Mouse (Mus musculus) CH12.LX (cell line): ENCODE measurements around the gene Pik3ip1. TPM values are rescaled to one million over a fixed set of nuclear protein-coding genes. Genes with fewer than 3 reads are reported as not detected.

Experiments used
- DNase-seq: peaks from one replicate; pipeline ENCODE4 v3.0.0-alpha.2; 2013; ENCODE audit errors: extremely low read depth
- H3K27ac ChIP-seq: 2 replicates; pipeline ENCODE4 v1.5.1; 2012; ENCODE audit warnings: low read depth, mild to moderate bottlenecking, control low read depth, moderate library complexity; ENCODE audit not compliant: insufficient read depth
- H3K27me3 ChIP-seq: replicated peaks from 2 replicates; pipeline ENCODE3; 2012; ENCODE audit warnings: inconsistent platforms
- H3K36me3 ChIP-seq, 2 experiments: replicated peaks in 1 of 2; 2 replicates each; pipeline versions ENCODE3 to v1.6.1; 2012; ENCODE audit warnings: inconsistent platforms in 1 of 2, low read length in 1 of 2, mild to moderate bottlenecking in 1 of 2, mixed read lengths in 1 of 2, moderate library complexity in 1 of 2; ENCODE audit not compliant: control insufficient read depth in 1 of 2, insufficient read depth in 1 of 2
- H3K4me1 ChIP-seq, 2 experiments: 2 replicates each; pipeline ENCODE4 v1.6.1; 2012; ENCODE audit warnings: inconsistent platforms in 1 of 2, moderate library complexity in 1 of 2; ENCODE audit not compliant: insufficient read depth in 2 of 2, control insufficient read depth in 1 of 2
- H3K4me2 ChIP-seq: 2 replicates; pipeline ENCODE4 v1.6.1; 2012; ENCODE audit warnings: low read depth, mild to moderate bottlenecking, control low read depth; ENCODE audit not compliant: poor library complexity, insufficient read depth, severe bottlenecking
- H3K4me3 ChIP-seq, 3 experiments: fragments of 150-350 bp in 1 of 3; sonication (generic) in 1 of 3; replicated peaks in 1 of 3; 2 replicates each; pipeline versions ENCODE3 to v1.5.1; 2011 to 2012; ENCODE audit warnings: low read depth in 2 of 3, low read length in 2 of 3, mild to moderate bottlenecking in 2 of 3, moderate library complexity in 2 of 3, control low read depth in 1 of 3, improper control_type of control experiment in 1 of 3, inconsistent platforms in 1 of 3, mixed read lengths in 1 of 3; ENCODE audit not compliant: poor library complexity in 1 of 3
- H3K79me2 ChIP-seq: replicated peaks from 2 replicates; pipeline ENCODE4 v1.6.1; 2012; ENCODE audit warnings: mild to moderate bottlenecking, moderate library complexity; ENCODE audit not compliant: control insufficient read depth, poor library complexity, insufficient read depth, severe bottlenecking; ENCODE audit errors: extremely low read depth
- H3K9ac ChIP-seq: 2 replicates; pipeline ENCODE4 v1.6.1; 2012; ENCODE audit warnings: low read depth, mild to moderate bottlenecking, control low read depth, moderate library complexity; ENCODE audit not compliant: insufficient read depth
- H3K9me3 ChIP-seq: replicated peaks from 2 replicates; pipeline ENCODE3; 2012; ENCODE audit warnings: low read length, inconsistent platforms, mixed read lengths
- CHD1 ChIP-seq: IDR thresholded peaks from 2 replicates; pipeline ENCODE4 v1.6.1; 2012; ENCODE audit warnings: low read depth, low read length, improper control_type of control experiment, inconsistent platforms
- E2F4 ChIP-seq: IDR thresholded peaks from 2 replicates; pipeline ENCODE4 v1.6.1; 2011; ENCODE audit warnings: low read depth, low read length, improper control_type of control experiment; ENCODE audit not compliant: insufficient replicate concordance
- GABPA ChIP-seq: IDR thresholded peaks from 2 replicates; pipeline ENCODE4 v1.6.1; 2012; ENCODE audit warnings: low read depth, low read length, improper control_type of control experiment, inconsistent platforms; ENCODE audit not compliant: insufficient replicate concordance
- HCFC1 ChIP-seq: IDR thresholded peaks from 2 replicates; pipeline ENCODE4 v1.6.1; 2012; ENCODE audit warnings: low read depth, mild to moderate bottlenecking, inconsistent platforms, low read length, improper control_type of control experiment
- IRF4 ChIP-seq: IDR thresholded peaks from 2 replicates; pipeline ENCODE4 v1.6.1; 2014; ENCODE audit warnings: low read depth, mild to moderate bottlenecking, inconsistent platforms, low read length, improper control_type of control experiment
- JUN ChIP-seq: IDR thresholded peaks from 2 replicates; pipeline ENCODE4 v1.6.1; 2011; ENCODE audit warnings: low read depth, mild to moderate bottlenecking, low read length, improper control_type of control experiment, moderate library complexity; ENCODE audit not compliant: insufficient read depth
- MAFK ChIP-seq: IDR thresholded peaks from 2 replicates; pipeline ENCODE4 v1.6.1; 2011; ENCODE audit warnings: low read length, improper control_type of control experiment; ENCODE audit not compliant: insufficient replicate concordance
- MAX ChIP-seq: IDR thresholded peaks from 2 replicates; pipeline ENCODE4 v1.6.1; 2011; ENCODE audit warnings: low read length, improper control_type of control experiment
- MEF2A ChIP-seq: IDR thresholded peaks from 2 replicates; pipeline ENCODE4 v1.6.1; 2014; ENCODE audit warnings: low read depth, mild to moderate bottlenecking, inconsistent platforms, low read length, improper control_type of control experiment, borderline replicate concordance
- MXI1 ChIP-seq: IDR thresholded peaks from 2 replicates; pipeline ENCODE4 v1.6.1; 2011; ENCODE audit warnings: mild to moderate bottlenecking, low read depth, low read length, improper control_type of control experiment
- MYC ChIP-seq: IDR thresholded peaks from 2 replicates; pipeline ENCODE4 v1.6.1; 2011; ENCODE audit warnings: low read depth, mild to moderate bottlenecking, improper control_type of control experiment, low read length
- NRF1 ChIP-seq: IDR thresholded peaks from 2 replicates; pipeline ENCODE4 v1.6.1; 2014; ENCODE audit warnings: low read depth, mild to moderate bottlenecking, inconsistent platforms, low read length, improper control_type of control experiment, moderate library complexity
- PAX5 ChIP-seq: IDR thresholded peaks from 2 replicates; pipeline ENCODE4 v1.6.1; 2012; ENCODE audit warnings: low read length, inconsistent platforms, mixed read lengths
- POLR2A ChIP-seq: IDR thresholded peaks from 2 replicates; pipeline ENCODE4 v1.6.1; 2011; ENCODE audit warnings: low read depth, mild to moderate bottlenecking, improper control_type of control experiment, low read length
- RCOR1 ChIP-seq: conservative IDR thresholded peaks from 2 replicates; pipeline ENCODE4 v1.6.1; 2012; ENCODE audit warnings: low read depth, mild to moderate bottlenecking, inconsistent platforms, low read length, improper control_type of control experiment
- TCF12 ChIP-seq: IDR thresholded peaks from 2 replicates; pipeline ENCODE4 v1.6.1; 2014; ENCODE audit warnings: low read depth, mild to moderate bottlenecking, inconsistent platforms, low read length, improper control_type of control experiment
- USF1 ChIP-seq: IDR thresholded peaks from 2 replicates; pipeline ENCODE4 v1.6.1; 2014; ENCODE audit warnings: low read depth, mild to moderate bottlenecking, inconsistent platforms, low read length, improper control_type of control experiment
- ZC3H11A ChIP-seq: IDR thresholded peaks from 2 replicates; pipeline ENCODE4 v1.6.1; 2012; ENCODE audit warnings: low read depth, mild to moderate bottlenecking, inconsistent platforms, low read length, improper control_type of control experiment
- ZMIZ1 ChIP-seq: IDR thresholded peaks from 2 replicates; pipeline ENCODE4 v1.6.1; 2012; ENCODE audit warnings: low read depth, mild to moderate bottlenecking, inconsistent platforms, low read length, improper control_type of control experiment
- dilution Hi-C: fragments of 300-500 bp; cut with MboI; formaldehyde crosslinking; loops from 2 replicates; pipeline ENCODE4 v1.14.3; 2020; ENCODE audit warnings: low sequenced_read_pairs; ENCODE audit not compliant: extremely low pct_unique_long_range_greater_than_20kb, extremely low pct_ligation_motif_present
- in situ Hi-C: fragments of 300-500 bp; cut with MboI; formaldehyde crosslinking; loops from 3 replicates; pipeline ENCODE4 v1.14.3; 2019; ENCODE audit warnings: low sequenced_read_pairs, low pct_ligation_motif_present, low pct_unique_long_range_greater_than_20kb, mixed read lengths
- polyA plus RNA-seq: library from polyadenylated mRNA; unstranded; fragments of >175 nt; gene quantifications from 2 replicates; pipeline ENCODE4 v1.2.1, GENCODE M21; 2012; ENCODE audit warnings: low read depth; ENCODE audit not compliant: insufficient read length
- total RNA-seq, 2 experiments: library from RNA; depleted of rRNA; stranded (reverse); fragments of 300-350 nt in 1 of 2; fragments of >200 nt in 1 of 2; gene quantifications; 2 replicates each; pipeline ENCODE4 v1.2.3; 2012 to 2014

Pik3ip1 gene
- total and polyA plus RNA-seq, 3 experiments, result 0.39 to 2.6 (median 1.3) TPM

GRCm38 (mm10) chr11:3296056-3296455 lies 34.1 kb upstream of the Pik3ip1 start:
- dilution Hi-C loops (no loop called here), in situ Hi-C loops (no loop called here)
- no peak for DNase-seq
- Histone ChIP-seq H3K36me3 (peaks cover 67 to 78% of the 10 kb centered on the region in 2 experiments), H3K27ac (no peak overlapping the region), H3K9me3 (no peaks in the 10 kb centered on the region), H3K9ac (no peak overlapping the region), H3K4me2 (no peak overlapping the region), H3K4me3 (no peak overlapping the region), H3K27me3 (no peaks in the 10 kb centered on the region), H3K4me1 (peaks cover 0 to 46% of the 10 kb centered on the region in 2 experiments; a peak in 2 of 4 replicates), H3K79me2 (peaks cover 22% of the 10 kb centered on the region)
- TF ChIP-seq CHD1 (no peak), HCFC1 (no peak), MAX (no peak), MEF2A (no peak), RCOR1 (no peak)

- Histone ChIP-seq H3K4me2 (no peak overlapping the region), H3K36me3 (peaks cover 83 to 93% of the 10 kb centered on the region in 2 experiments), H3K79me2 (peaks cover 1% of the 10 kb centered on the region; the same call in 1 of the 2 replicates), H3K4me3 (no peak overlapping the region), H3K27ac (no peak overlapping the region), H3K9me3 (no peaks in the 10 kb centered on the region), H3K27me3 (no peaks in the 10 kb centered on the region), H3K4me1 (peaks cover 0 to 40% of the 10 kb centered on the region in 2 experiments; a peak in 2 of 4 replicates), H3K9ac (no peak overlapping the region)
- no peak for TF ChIP-seq GABPA
- no peak for TF ChIP-seq JUN
- no peak for TF ChIP-seq PAX5
- no peak for TF ChIP-seq POLR2A
- no peak for TF ChIP-seq CHD1
- TF ChIP-seq MXI1, result no peak
- no peak for TF ChIP-seq TCF12
- TF ChIP-seq USF1, result no peak
- no peak for TF ChIP-seq MAFK
- TF ChIP-seq MYC, result no peak
- no peak for TF ChIP-seq ZMIZ1
- no peak for TF ChIP-seq E2F4
- no peak for TF ChIP-seq NRF1
- TF ChIP-seq IRF4, result no peak
- no peak for TF ChIP-seq ZC3H11A
- in situ Hi-C loops (no loop called here), dilution Hi-C loops (no loop called here)
- no peak for DNase-seq
Observed at GRCm38 (mm10) chr11:3297871-3298812, 32.1 kb upstream of the Pik3ip1 start.
